ENCODE assay signal across 8 mouse cellular contexts in the genomic region with DNA sequence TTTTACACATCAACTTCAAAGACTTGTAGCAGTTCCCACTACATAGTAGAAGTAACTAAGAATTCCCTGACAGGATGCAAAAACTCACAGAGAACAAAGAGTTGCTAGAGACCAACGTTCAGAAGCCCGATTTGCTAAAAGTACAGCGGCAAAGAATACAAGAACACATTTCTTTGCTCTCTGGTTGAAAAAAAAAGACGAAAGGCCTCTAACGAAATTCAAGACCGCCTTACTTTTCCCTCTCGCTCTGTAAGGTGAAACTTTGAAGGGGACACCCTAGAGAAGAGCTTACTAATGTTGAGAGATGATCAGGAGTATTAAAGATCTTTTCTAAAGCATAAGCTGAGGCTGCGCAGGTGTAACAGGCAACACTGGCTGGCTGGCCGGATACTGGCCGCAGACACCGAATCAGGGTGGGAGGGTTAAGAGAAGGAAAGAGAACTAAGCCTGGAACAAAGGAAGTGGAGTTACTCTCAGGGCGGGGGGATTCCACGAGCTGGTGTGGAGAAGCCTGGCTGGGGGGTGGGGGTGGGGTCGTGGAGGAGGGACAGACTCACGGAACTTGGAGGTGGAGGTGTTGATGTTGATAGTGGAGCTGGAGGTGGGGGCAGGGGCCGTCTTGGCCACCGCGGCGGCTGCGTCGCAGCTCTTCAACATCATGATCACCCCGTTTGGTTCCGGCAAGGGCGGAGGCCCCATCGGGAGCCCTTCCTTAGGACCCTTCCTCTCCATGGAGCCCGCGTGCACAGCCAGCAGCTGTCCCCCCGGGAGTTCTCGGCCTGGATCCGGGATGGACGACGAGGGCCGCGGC. TPM values are rescaled to one million over a fixed set of nuclear protein-coding genes. Genes with fewer than 3 reads are reported as not detected.
DNase-seq lines count a peak whose midpoint lies in the region; ATAC-seq and TF ChIP-seq lines count a peak whose summit lies in the region.

No protein-coding gene starts in this region.

- peak; percentile 45 for DNase-seq in MEL-GATA-1-ER (ENCODE audit: extremely low read depth, low read depth)
- peak; percentile 62 for DNase-seq in embryo, embryonic 10.5 days (ENCODE audit: low spot score)
- no peak for DNase-seq in heart, adult 2 months
- DNase-seq in kidney, adult 9 months = peak; percentile 45
- peak; percentile 59 for DNase-seq in liver, postnatal 0 days
- DNase-seq in thymus, postnatal 10 days (ENCODE audit: low spot score in 2 of 2) = peak; percentile 16 to 31

- peak overlapping the region; percentile 83 for H3K4me3 ChIP-seq in C2C12 (ENCODE audit: insufficient read depth, poor library complexity, severe bottlenecking)
- peak overlapping the region; percentile 76 for H3K4me3 ChIP-seq in heart, adult 2 months
- peak overlapping the region; percentile 99 for H3K4me3 ChIP-seq in liver, postnatal 0 days (ENCODE audit: low read depth, low read length)
- peak overlapping the region; percentile 82 for H3K4me3 ChIP-seq in neural tube, embryonic 12.5 days

- no peak for TF ChIP-seq CTCF in C2C12 (IDR thresholded peaks at IDR 0.05; ENCODE audit: control insufficient read depth, insufficient read depth, insufficient read length)
- no peak for TF ChIP-seq CTCF in heart, adult 2 months (IDR thresholded peaks at IDR 0.05)
- no peak for TF ChIP-seq CTCF in liver, postnatal 0 days (IDR thresholded peaks at IDR 0.05; ENCODE audit: low read depth)

- TF ChIP-seq POLR2A in heart, adult 2 months (IDR thresholded peaks at IDR 0.05; ENCODE audit: insufficient read depth, low read depth, low read length) = no peak

- under 1% methylated on average over 34 of the region's 34 CpGs for WGBS in heart, adult 2 months
- 1% methylated on average over 28 of the region's 34 CpGs for WGBS in liver, postnatal 0 days (ENCODE audit: insufficient replicate concordance)
- under 1% methylated on average over 34 of the region's 34 CpGs for WGBS in neural tube, embryonic 12.5 days

- peaks cover 57% of the 10 kb centered on the region for H3K79me2 ChIP-seq in C2C12 (ENCODE audit: control insufficient read depth, insufficient read depth)
- H3K79me2 ChIP-seq in heart, adult 2 months (replicated peaks; ENCODE audit: control insufficient read depth, insufficient read depth, low read length) = no peaks in the 10 kb centered on the region

- peak overlapping the region; percentile 85 for H3ac ChIP-seq in C2C12 (ENCODE audit: control insufficient read depth, insufficient read length, low read depth)

- peaks cover 7% of the 10 kb centered on the region for H3K4me1 ChIP-seq in heart, adult 2 months (ENCODE audit: control insufficient read depth, insufficient read depth, low read length)
- peaks cover 28% of the 10 kb centered on the region for H3K4me1 ChIP-seq in liver, postnatal 0 days (ENCODE audit: insufficient read depth)
- peaks cover 21% of the 10 kb centered on the region for H3K4me1 ChIP-seq in neural tube, embryonic 12.5 days

- H3K9ac ChIP-seq in heart, adult 2 months (ENCODE audit: low read depth, low read length) = peak overlapping the region; percentile 87
- peak overlapping the region; percentile 98 for H3K9ac ChIP-seq in liver, postnatal 0 days (replicated peaks)
- H3K9ac ChIP-seq in neural tube, embryonic 12.5 days = peak overlapping the region; percentile 87

- H3K36me3 ChIP-seq in C2C12 (ENCODE audit: control insufficient read depth, insufficient read depth) = peaks cover 8% of the 10 kb centered on the region
- peaks cover 23% of the 10 kb centered on the region for H3K36me3 ChIP-seq in heart, adult 2 months (ENCODE audit: control insufficient read depth, insufficient read depth, low read length)
- no peaks in the 10 kb centered on the region for H3K36me3 ChIP-seq in liver, postnatal 0 days (replicated peaks; ENCODE audit: insufficient read depth, low read length)
- no peaks in the 10 kb centered on the region for H3K36me3 ChIP-seq in neural tube, embryonic 12.5 days

- H3K9me3 ChIP-seq in liver, postnatal 0 days (ENCODE audit: low read length) = no peaks in the 10 kb centered on the region
- H3K9me3 ChIP-seq in neural tube, embryonic 12.5 days = no peaks in the 10 kb centered on the region

- peak overlapping the region; percentile 86 for H3K27ac ChIP-seq in heart, adult 2 months
- peak overlapping the region; percentile 92 for H3K27ac ChIP-seq in liver, postnatal 0 days (ENCODE audit: low read depth)
- H3K27ac ChIP-seq in neural tube, embryonic 12.5 days = peak overlapping the region; percentile 48

- H3K79me3 ChIP-seq in C2C12 (ENCODE audit: low read depth) = peaks cover 49% of the 10 kb centered on the region

- no peak; the same call in 1 of the 2 replicates for ATAC-seq in liver, postnatal 0 days
- peak; percentile 72 for ATAC-seq in neural tube, embryonic 12.5 days (ENCODE audit: low FRiP score, low read depth)

- intact Hi-C loops in heart, adult 2 months (cut with DNase I) = loop anchor here (5.0 kb wide), 1 partner anchor 212 kb away; the partner anchor contains the start of gene Eif3a

- no peak for TF ChIP-seq EP300 in heart, adult 2 months (IDR thresholded peaks at IDR 0.05; ENCODE audit: insufficient read depth, low read depth, low read length)
- no peak for TF ChIP-seq EP300 in liver, postnatal 0 days (IDR thresholded peaks at IDR 0.05; ENCODE audit: low read depth)

- no peaks in the 10 kb centered on the region for H3K27me3 ChIP-seq in C2C12 (ENCODE audit: control insufficient read depth, insufficient read depth, insufficient read length)
- H3K27me3 ChIP-seq in heart, adult 2 months (ENCODE audit: control insufficient read depth, insufficient read depth, low read length) = no peaks in the 10 kb centered on the region
- no peaks in the 10 kb centered on the region for H3K27me3 ChIP-seq in liver, postnatal 0 days (ENCODE audit: insufficient read depth, low read length)
- no peaks in the 10 kb centered on the region for H3K27me3 ChIP-seq in neural tube, embryonic 12.5 days (replicated peaks)

- H3K4me2 ChIP-seq in liver, postnatal 0 days (ENCODE audit: low read depth, low read length) = peak overlapping the region; percentile 87
- H3K4me2 ChIP-seq in neural tube, embryonic 12.5 days (replicated peaks) = peak overlapping the region; percentile 79

TF ChIP-seq in C2C12, 6 proteins besides CTCF, POLR2A, EP300 and RAD21:
- no peak for TF ChIP-seq CEBPB (IDR thresholded peaks at IDR 0.05; ENCODE audit: low read depth)
- TF ChIP-seq MYOG (IDR thresholded peaks at IDR 0.05; ENCODE audit: control insufficient read depth, extremely low read depth, insufficient read length) = no peak
- no peak for TF ChIP-seq USF1 (IDR thresholded peaks at IDR 0.05; ENCODE audit: low read depth)
- no peak for TF ChIP-seq MYOD1 (IDR thresholded peaks at IDR 0.05; ENCODE audit: control insufficient read depth, insufficient read length, low read depth)
- no peak for TF ChIP-seq FOSL1 (IDR thresholded peaks at IDR 0.05; ENCODE audit: insufficient read depth, low read length, poor library complexity, severe bottlenecking)
- no peak for TF ChIP-seq MAX (IDR thresholded peaks at IDR 0.05)

RNA-seq across cellular contexts. Expression of gene Cacul1, which starts 0.8 kb away (rescaled TPM):
- polyA plus RNA-seq in C2C12 (2012; fragmentation: generic; extraction: Trizol) = 11.2 TPM
- total RNA-seq in heart, adult 2 months (2021) = 10 to 100 TPM; 27.4 to 27.8 TPM
- polyA plus RNA-seq in heart, adult 2 months (2012; rRNA removed) = 5.8 and 10.8 TPM in 2 replicates
- polyA plus RNA-seq in liver, postnatal 0 days (2015; fragmentation: Nextera tagmentation; extraction: Ambion mirVana) = 7.8 and 8.6 TPM in 2 replicates
- polyA plus RNA-seq in neural tube, embryonic 12.5 days (2016; fragmentation: Nextera tagmentation; extraction: Ambion mirVana) = 38.7 and 39.9 TPM in 2 replicates

Comparison
In these comparisons a context has a peak if more than half of its experiments do, and no peak if none do; other contexts are left out.
1. DNase-seq: peak in MEL-GATA-1-ER (single experiment), embryo, embryonic 10.5 days (single experiment), kidney, adult 9 months (single experiment), liver, postnatal 0 days (single experiment) and thymus, postnatal 10 days (2 of 2); none in heart, adult 2 months (0 of 2).
2. Peak in every context shown above with its lines, with median percentiles within 50 percentile points of each other: H3K4me3 ChIP-seq, H3K27ac ChIP-seq and H3K9ac ChIP-seq.